In genomic region chr11:8443539-8444292, GRCm38 (mm10) we compare ENCODE assay signal across 9 mouse cellular contexts.
DNase-seq lines count a peak whose midpoint lies in the region; ATAC-seq and TF ChIP-seq lines count a peak whose summit lies in the region.
"Had no signal": no experiment of that assay in that cellular context is flagged by ENCODE, and none has a peak within 500 bp of the region (broad histone marks: within the 10 kb centered on the region; RNA-seq: fewer than 3 reads in every experiment).

No protein-coding gene starts in this region.

- TF ChIP-seq EP300 in stomach, postnatal 0 days (optimal IDR thresholded peaks at IDR 0.05), result no peak

- TF ChIP-seq CTCF in spleen, adult 2 months (IDR thresholded peaks at IDR 0.05; ENCODE audit: extremely low read depth, insufficient read depth, insufficient read length, insufficient replicate concordance), result no peak
- TF ChIP-seq CTCF in stomach, postnatal 0 days (IDR thresholded peaks at IDR 0.05; ENCODE audit: low read depth), result no peak
- TF ChIP-seq CTCF in hindbrain, postnatal 0 days (IDR thresholded peaks at IDR 0.05; ENCODE audit: low read depth), result no peak

- no peaks in the 10 kb centered on the region for H3K27me3 ChIP-seq in spleen, adult 2 months (ENCODE audit: control insufficient read depth, insufficient read depth, low read length)
- no peaks in the 10 kb centered on the region for H3K27me3 ChIP-seq in kidney, embryonic 14.5 days (ENCODE audit: control insufficient read depth, insufficient read depth, low read length)
- H3K27me3 ChIP-seq in stomach, postnatal 0 days (ENCODE audit: control insufficient read depth, insufficient read depth, low read length), result no peaks in the 10 kb centered on the region
- no peaks in the 10 kb centered on the region for H3K27me3 ChIP-seq in hindbrain, postnatal 0 days (ENCODE audit: insufficient read depth, low read length)
- H3K27me3 ChIP-seq in hindbrain, embryonic 11.5 days (ENCODE audit: control insufficient read depth, insufficient read depth, low read length), result no peaks in the 10 kb centered on the region
- H3K27me3 ChIP-seq: midbrain, embryonic 12.5 days had no signal

- DNase-seq in adrenal gland, adult (ENCODE audit: inconsistent age in 2 of 2, low spot score in 1 of 2), result peak; percentile 40 to 71
- DNase-seq in adrenal gland, postnatal 10 days, result no peak
- DNase-seq in spleen, adult 2 months (ENCODE audit: low read depth in 1 of 2, low spot score in 2 of 2), result no peak
- DNase-seq in spleen, postnatal 10 days (ENCODE audit: low spot score in 2 of 2), result no peak
- DNase-seq in stomach, postnatal 0 days (ENCODE audit: low spot score), result peak; percentile 25
- DNase-seq in hindbrain, postnatal 0 days (ENCODE audit: low spot score), result no peak
- no peak for DNase-seq in hindbrain, embryonic 11.5 days (ENCODE audit: low spot score)

- no peak overlapping the region for H3K9ac ChIP-seq in kidney, embryonic 14.5 days (ENCODE audit: low read depth, low read length)
- H3K9ac ChIP-seq in stomach, postnatal 0 days (ENCODE audit: low read length), result no peak overlapping the region
- no peak overlapping the region for H3K9ac ChIP-seq in hindbrain, postnatal 0 days (replicated peaks; ENCODE audit: low read length)
- no peak overlapping the region for H3K9ac ChIP-seq in hindbrain, embryonic 11.5 days (ENCODE audit: low read depth, low read length)
- H3K9ac ChIP-seq: midbrain, embryonic 12.5 days had no signal

- H3K4me1 ChIP-seq in spleen, adult 2 months (ENCODE audit: control insufficient read depth, insufficient read depth, insufficient read length), result peaks cover 6% of the 10 kb centered on the region
- no peaks in the 10 kb centered on the region for H3K4me1 ChIP-seq in kidney, embryonic 14.5 days (ENCODE audit: control insufficient read depth, insufficient read depth, low read length)
- no peaks in the 10 kb centered on the region for H3K4me1 ChIP-seq in stomach, postnatal 0 days (replicated peaks; ENCODE audit: control insufficient read depth, insufficient read depth)
- peaks cover 10% of the 10 kb centered on the region for H3K4me1 ChIP-seq in hindbrain, postnatal 0 days (ENCODE audit: insufficient read depth, low read length)
- no peaks in the 10 kb centered on the region for H3K4me1 ChIP-seq in hindbrain, embryonic 11.5 days (replicated peaks; ENCODE audit: control insufficient read depth, insufficient read depth, low read length)

- H3K4me3 ChIP-seq in spleen, adult 2 months (ENCODE audit: extremely low read depth, insufficient read depth, insufficient read length), result no peak overlapping the region
- no peak overlapping the region for H3K4me3 ChIP-seq in kidney, embryonic 14.5 days (ENCODE audit: low read length)
- no peak overlapping the region for H3K4me3 ChIP-seq in stomach, postnatal 0 days (ENCODE audit: low read depth, low read length)
- H3K4me3 ChIP-seq in hindbrain, postnatal 0 days (ENCODE audit: low read length), result no peak overlapping the region
- no peak overlapping the region for H3K4me3 ChIP-seq in hindbrain, embryonic 11.5 days (ENCODE audit: low read depth, low read length)
- H3K4me3 ChIP-seq: midbrain, embryonic 12.5 days had no signal

- ATAC-seq in kidney, embryonic 14.5 days (ENCODE audit: low FRiP score, low TSS enrichment), result no peak
- ATAC-seq in stomach, postnatal 0 days (ENCODE audit: low FRiP score, low TSS enrichment), result peak; percentile 64
- ATAC-seq in hindbrain, postnatal 0 days, result no peak
- ATAC-seq in hindbrain, embryonic 11.5 days (ENCODE audit: low FRiP score), result no peak

- H3K9me3 ChIP-seq in kidney, embryonic 14.5 days (ENCODE audit: control insufficient read depth, low read length), result no peaks in the 10 kb centered on the region
- H3K9me3 ChIP-seq in stomach, postnatal 0 days (ENCODE audit: control insufficient read depth, low read length), result no peaks in the 10 kb centered on the region
- H3K9me3 ChIP-seq in hindbrain, postnatal 0 days (ENCODE audit: low read length), result no peaks in the 10 kb centered on the region
- H3K9me3 ChIP-seq in hindbrain, embryonic 11.5 days (ENCODE audit: control insufficient read depth, low read length), result no peaks in the 10 kb centered on the region
- H3K9me3 ChIP-seq: midbrain, embryonic 12.5 days had no signal

- no peak for TF ChIP-seq POLR2A in spleen, adult 2 months (IDR thresholded peaks at IDR 0.05; ENCODE audit: low read depth, low read length)

- H3K4me2 ChIP-seq in kidney, embryonic 14.5 days (replicated peaks; ENCODE audit: low read depth, low read length), result no peak overlapping the region
- no peak overlapping the region for H3K4me2 ChIP-seq in stomach, postnatal 0 days (replicated peaks; ENCODE audit: low read depth)
- no peak overlapping the region for H3K4me2 ChIP-seq in hindbrain, postnatal 0 days (ENCODE audit: low read depth, low read length)
- H3K4me2 ChIP-seq in hindbrain, embryonic 11.5 days (replicated peaks; ENCODE audit: low read depth, low read length), result no peak overlapping the region
- H3K4me2 ChIP-seq: midbrain, embryonic 12.5 days had no signal

- peaks cover 1% of the 10 kb centered on the region for H3K36me3 ChIP-seq in spleen, adult 2 months (ENCODE audit: control insufficient read depth, insufficient read depth, low read length)
- peaks cover 70% of the 10 kb centered on the region for H3K36me3 ChIP-seq in kidney, embryonic 14.5 days (ENCODE audit: control insufficient read depth, insufficient read depth, low read length)
- peaks cover 21% of the 10 kb centered on the region; the same call in 1 of the 2 replicates for H3K36me3 ChIP-seq in stomach, postnatal 0 days (ENCODE audit: control insufficient read depth, insufficient read depth, low read length)
- H3K36me3 ChIP-seq in hindbrain, postnatal 0 days (ENCODE audit: insufficient read depth, low read length), result peaks cover 12% of the 10 kb centered on the region
- 0 out of 2 replicates have a peak, but pooled peaks cover 2% of the 10 kb centered on the region for H3K36me3 ChIP-seq in hindbrain, embryonic 11.5 days (ENCODE audit: control insufficient read depth, insufficient read depth, low read length)
- H3K36me3 ChIP-seq: midbrain, embryonic 12.5 days had no signal

- WGBS in spleen, adult 2 months, result 50% methylated on average over 11 of the region's 11 CpGs
- WGBS in kidney, embryonic 14.5 days, result 75% methylated on average over 11 of the region's 11 CpGs
- 67% methylated on average over 11 of the region's 11 CpGs for WGBS in stomach, postnatal 0 days
- 77% methylated on average over 11 of the region's 11 CpGs for WGBS in hindbrain, postnatal 0 days
- WGBS in hindbrain, embryonic 11.5 days, result 83% methylated on average over 11 of the region's 11 CpGs

- peak overlapping the region; percentile 5; the same call in 1 of the 2 replicates for H3K27ac ChIP-seq in spleen, adult 2 months (ENCODE audit: insufficient read depth, low read length)
- 0 out of 2 replicates have a peak overlapping the region, but pooled peaks have one; percentile 11 for H3K27ac ChIP-seq in kidney, embryonic 14.5 days (ENCODE audit: low read depth, low read length)
- H3K27ac ChIP-seq in stomach, postnatal 0 days (replicated peaks), result no peak overlapping the region
- H3K27ac ChIP-seq in hindbrain, postnatal 0 days, result no peak overlapping the region
- H3K27ac ChIP-seq in hindbrain, embryonic 11.5 days (ENCODE audit: low read depth, low read length), result no peak overlapping the region
- H3K27ac ChIP-seq: midbrain, embryonic 12.5 days had no signal

Comparison
In these comparisons a context has a peak if more than half of its experiments do, and no peak if none do; other contexts are left out.
1. DNase-seq: peak in adrenal gland, adult (2 of 2) and stomach, postnatal 0 days (single experiment); none in adrenal gland, postnatal 10 days (single experiment), spleen, adult 2 months (0 of 2), spleen, postnatal 10 days (0 of 2), hindbrain, postnatal 0 days (single experiment) and hindbrain, embryonic 11.5 days (single experiment).
2. H3K27ac ChIP-seq: peak in spleen, adult 2 months (single experiment) and kidney, embryonic 14.5 days (single experiment); none in stomach, postnatal 0 days (single experiment), hindbrain, postnatal 0 days (single experiment) and hindbrain, embryonic 11.5 days (single experiment).